Mouse (Mus musculus) megakaryocyte progenitor cell, adult 5-6 weeks (primary cell): ENCODE results near the gene Emc7. TPM values are rescaled to one million over a fixed set of nuclear protein-coding genes. Genes with fewer than 3 reads are reported as not detected.
A peak's percentile ranks its signal among the peaks of the same experiment; 100 is the strongest.
"Not testable (repeated sequence)": the region's sequence is repeated elsewhere in the genome, so short reads cannot be mapped to it uniquely, and the experiment has no call there.

Experiments
- ATAC-seq: replicated peaks from 2 replicates; pipeline ENCODE4 v1.8.0; 2016; ENCODE audit warnings: mild to moderate bottlenecking, moderate TSS enrichment, inconsistent platforms; ENCODE audit not compliant: poor library complexity
- total RNA-seq, 2 experiments: library from RNA; stranded (forward) in 1 of 2; stranded (reverse) in 1 of 2; fragments of 157-497, 149-512 nt in 1 of 2; fragments of 200-1000 nt in 1 of 2; gene quantifications; 2 replicates each; pipeline versions ENCODE4 v1.2.3 to v1.2.4; 2015 to 2017

Emc7 gene
- total RNA-seq (2015) (14.6 and 16.7 TPM in 2 replicates), total RNA-seq (2017) (9.0 and 10.5 TPM in 2 replicates)

DNA sequence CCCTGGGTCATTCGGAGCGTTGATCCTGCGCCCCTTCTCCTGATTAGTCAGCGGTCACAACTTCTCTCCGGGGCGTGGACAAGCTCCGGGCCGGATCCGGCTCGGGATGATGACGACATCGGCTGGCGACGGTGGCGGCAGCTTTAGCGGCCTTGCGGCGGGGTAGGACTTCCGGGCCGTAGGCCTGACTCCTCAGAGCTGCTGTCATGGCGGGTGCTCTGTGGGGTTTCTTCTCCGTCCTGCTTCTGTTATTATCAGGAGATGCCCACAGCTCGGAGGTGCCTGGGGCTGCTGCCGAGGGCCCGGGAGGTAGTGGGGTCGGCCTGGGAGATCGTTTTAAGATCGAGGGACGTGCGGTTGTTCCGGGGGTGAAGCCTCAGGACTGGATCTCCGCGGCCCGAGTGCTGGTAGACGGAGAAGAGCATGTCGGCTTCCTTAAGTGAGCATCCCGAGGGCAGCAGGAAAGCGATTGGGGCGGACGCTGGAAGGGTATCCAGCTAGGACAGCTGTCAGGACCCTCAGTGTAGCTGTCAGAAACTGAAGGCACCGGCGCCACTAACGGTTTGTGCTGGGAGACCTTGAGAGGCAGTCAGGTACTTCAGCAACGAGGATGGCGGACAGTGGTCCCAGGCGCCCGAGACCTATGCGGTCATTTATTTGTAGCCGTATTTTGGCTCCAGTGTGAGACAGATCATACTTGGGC, at the start of gene Emc7:
TSS of gene Emc7 (plus strand) at position 136 of the 703 bp plus-strand sequence.
- peak; percentile 98 for ATAC-seq

DNA sequence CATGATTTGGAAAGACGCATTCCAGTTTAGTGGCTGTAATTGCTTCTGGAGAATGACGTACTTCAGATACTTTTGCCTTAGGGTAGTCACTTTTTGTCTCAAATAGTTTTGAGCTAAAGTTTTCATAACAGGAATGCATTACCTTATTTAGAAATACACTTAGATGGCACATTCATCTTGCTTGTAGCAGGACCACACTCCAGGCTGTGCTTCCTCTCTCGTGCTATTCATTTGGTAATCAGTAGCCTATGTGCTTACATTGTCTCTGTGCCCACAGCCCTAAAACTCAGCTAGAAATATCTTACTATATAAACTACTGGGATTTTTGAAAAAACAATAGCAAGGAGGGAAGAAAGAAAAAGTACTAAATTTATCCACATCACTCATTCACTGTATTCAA, 47.8 kb upstream of the Emc7 start:
- ATAC-seq: no peak

DNA sequence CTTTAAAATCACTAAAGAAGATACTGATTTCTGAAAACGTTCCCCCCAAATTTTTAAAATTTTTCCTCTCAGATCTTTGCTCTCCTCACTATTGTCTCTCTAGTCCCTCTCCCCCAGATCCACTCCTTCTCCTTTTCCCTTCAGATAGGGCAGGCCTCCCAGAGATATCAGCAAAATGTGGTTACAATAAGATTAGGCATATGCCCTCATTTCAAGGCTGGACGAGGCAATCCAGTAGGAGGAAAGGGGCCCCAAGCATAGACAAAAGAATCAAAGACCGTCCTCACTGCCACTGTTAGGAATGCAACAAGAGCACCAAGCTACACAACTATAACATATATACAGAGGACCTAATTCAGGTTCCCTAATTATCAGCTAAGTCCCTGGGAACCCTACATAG, 29.5 kb upstream of the Emc7 start:
- ATAC-seq: no peak

DNA sequence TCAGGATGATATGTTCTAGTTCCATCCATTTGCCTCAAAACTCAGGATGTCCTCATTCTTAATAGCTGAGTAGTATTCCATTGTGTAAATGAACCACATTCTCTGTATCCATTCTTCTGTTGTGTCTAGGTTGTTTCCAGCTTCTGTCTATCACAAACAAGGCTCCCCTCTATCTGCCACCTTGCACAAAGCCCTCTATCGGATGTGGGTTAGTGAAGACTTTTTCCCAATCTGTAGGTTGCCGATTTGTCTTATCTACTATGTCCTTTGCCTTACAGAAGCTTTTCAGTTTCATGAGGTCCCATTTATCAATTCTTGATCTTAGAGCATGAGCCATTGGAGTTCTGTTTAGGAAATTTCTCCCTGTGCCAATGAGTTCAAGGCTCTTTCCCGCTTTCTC, 26.3 kb upstream of the Emc7 start:
- not testable (repeated sequence) for ATAC-seq

DNA sequence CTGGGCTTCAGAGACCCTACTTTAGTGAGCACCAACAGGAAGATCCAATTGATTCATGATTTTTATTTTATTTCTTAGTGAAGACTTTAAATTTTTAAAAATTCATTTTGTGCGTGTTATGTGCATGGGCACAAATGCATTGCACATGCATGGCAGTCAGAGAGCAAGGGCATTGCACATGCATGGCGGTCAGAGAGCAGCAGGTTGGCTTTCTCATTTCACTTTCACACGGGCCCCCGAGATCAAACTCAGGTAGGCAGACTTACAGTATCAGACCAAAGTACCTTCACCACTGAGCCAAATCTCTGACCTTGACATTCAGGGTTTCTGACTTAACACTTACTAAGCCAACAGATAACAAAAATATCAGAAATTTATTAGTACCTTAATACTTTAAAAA, 25.1 kb upstream of the Emc7 start:
- ATAC-seq: no peak

DNA sequence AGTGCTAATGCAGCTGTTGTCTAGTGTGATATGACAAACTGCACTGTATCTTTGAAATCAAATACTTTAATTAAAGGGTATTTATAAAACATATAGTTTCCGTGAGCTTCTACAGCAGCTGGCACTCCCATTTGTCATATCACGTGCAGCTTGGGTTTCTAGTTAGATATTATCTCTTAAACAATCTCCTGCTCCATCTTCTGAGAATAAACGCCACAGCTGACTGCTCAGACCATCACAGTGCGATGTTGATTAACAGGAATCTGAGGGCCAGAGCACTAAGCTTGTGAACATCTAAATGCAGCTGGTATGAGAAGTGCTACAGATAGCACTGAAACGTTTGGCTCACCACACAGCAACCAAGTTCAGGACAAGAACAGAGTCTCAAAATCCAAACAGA, 24.4 kb upstream of the Emc7 start:
- ATAC-seq: no peak

DNA sequence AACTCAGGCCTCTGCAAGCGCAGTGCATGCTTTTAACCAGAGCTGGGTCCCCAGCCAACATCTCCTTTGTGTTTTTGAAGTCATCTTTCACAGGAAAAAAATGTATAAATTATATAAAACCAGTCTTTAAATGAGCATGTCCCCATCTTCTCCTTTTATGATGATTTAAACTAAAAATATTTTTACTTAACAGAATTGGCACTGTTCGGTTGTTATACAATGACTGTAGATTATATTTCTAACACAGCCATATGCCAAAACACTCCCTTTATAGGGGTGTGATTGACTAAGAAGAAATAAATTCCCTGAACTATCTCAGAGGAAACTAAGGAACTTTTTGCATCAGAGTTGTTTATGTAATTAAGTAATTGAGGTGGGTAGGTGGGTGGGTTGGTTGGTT, 22.3 kb upstream of the Emc7 start:
- no peak for ATAC-seq

DNA sequence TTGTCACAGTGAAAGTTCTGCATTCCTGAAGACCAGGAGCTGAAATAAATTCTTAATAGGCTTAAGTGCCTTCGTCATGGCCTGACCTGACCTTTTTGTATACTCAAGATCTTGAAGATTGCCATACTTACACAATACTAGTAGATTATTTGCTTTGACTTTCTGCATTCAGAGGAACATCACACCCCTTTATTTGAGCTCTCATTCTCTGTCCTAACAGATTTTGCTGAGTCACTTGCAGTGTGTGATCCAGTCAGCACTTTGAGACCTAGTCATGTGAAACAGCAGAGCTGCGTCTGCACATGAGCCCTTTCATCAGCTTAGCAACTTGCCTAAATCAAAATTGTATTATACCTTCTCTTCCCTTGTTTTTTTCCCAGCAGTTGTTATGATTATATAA, 21.4 kb upstream of the Emc7 start:
- ATAC-seq: peak; percentile 79

DNA sequence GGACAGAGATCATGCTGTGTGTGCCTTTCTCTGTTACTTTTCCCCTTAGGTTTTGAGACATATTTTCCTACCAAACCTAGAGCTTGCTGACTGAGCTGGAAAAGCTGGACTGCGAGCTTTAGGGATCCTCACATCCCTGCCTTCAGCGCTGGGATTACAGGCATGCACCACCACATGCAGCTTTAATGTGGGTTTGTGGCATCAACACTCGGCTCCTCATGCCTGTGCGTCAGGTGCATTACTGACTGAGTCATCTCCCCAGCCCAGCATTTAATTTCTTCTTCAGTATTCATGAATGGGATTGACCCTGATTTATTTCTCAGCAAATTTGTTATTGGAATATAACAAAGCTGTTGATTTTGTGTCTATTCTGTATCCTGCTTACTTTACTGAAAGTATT, 18.5 kb upstream of the Emc7 start:
- no peak for ATAC-seq

DNA sequence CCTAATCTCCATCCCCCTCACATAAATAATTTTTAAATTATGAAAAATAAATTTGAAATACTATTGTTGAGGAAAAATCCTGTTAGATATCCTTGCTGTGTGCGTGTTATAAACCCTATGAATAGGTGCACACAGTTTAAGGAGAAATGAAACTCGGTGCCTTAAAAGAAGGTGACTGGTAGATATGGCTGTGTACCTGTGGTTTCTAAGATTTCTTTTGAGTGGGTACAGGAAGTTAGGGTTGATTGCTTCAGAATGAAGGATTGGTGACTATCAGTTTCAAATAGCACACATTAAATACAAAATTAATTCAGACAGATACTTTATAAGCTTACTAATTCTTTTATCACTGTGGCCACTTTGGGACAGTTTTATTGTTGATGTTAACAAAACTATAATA, 17.2 kb upstream of the Emc7 start:
- no peak for ATAC-seq

DNA sequence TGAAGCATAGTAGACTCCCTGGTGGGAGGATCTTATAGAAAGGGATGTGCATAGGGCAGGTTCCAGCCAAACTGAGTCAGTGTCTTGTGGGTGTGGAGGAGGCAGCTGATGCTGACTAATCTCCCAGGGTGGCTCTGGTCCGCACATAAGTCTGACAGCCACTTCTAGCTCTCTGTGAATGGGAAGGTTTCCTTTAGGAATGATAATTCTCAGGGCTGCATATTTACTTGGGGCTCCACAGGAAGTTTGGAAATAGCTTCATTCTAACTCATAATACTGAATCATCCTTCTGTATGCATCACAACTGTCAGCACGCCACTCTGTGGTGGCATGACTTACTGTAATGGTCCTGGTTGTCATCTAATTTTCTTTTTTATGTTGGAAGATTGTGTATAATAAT, 11.3 kb upstream of the Emc7 start:
- no peak for ATAC-seq

DNA sequence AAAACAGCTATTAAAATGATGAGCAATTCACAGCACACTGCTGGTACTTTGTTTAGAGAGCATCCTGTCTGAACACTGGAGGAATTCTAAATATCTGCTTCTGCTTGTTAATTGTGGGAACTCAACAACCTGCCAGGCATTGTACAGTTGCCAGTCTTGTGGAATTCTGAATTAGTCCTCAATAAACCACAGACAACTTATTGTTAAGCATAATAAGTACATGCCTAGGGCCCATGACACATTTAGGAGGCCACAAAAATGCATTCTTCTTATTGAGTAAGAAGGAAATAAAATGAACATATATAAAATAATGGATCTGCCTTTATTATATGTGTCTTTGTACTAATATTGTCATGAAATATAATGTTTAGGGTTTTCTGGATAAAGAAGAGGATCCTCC, 9.3 kb upstream of the Emc7 start:
- ATAC-seq: no peak

DNA sequence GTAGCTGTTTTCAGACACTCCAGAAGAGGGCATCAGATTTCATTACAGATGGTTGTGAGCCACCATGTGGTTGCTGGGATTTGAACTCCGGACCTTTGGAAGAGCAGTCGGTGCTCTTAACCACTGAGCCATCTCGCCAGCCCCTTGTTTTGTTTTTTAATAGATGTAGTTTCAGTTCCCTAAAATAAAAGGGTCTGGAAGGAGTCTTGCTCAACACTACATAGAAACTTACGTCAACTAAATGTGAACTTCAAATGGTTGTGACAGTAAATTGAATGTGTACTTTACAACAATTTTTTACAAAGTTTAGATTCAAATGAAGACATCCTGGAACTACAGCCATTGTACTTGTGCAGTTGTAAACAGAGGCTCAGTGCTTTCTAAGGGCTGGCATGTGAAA, 6.8 kb upstream of the Emc7 start:
- peak; percentile 79 for ATAC-seq

DNA sequence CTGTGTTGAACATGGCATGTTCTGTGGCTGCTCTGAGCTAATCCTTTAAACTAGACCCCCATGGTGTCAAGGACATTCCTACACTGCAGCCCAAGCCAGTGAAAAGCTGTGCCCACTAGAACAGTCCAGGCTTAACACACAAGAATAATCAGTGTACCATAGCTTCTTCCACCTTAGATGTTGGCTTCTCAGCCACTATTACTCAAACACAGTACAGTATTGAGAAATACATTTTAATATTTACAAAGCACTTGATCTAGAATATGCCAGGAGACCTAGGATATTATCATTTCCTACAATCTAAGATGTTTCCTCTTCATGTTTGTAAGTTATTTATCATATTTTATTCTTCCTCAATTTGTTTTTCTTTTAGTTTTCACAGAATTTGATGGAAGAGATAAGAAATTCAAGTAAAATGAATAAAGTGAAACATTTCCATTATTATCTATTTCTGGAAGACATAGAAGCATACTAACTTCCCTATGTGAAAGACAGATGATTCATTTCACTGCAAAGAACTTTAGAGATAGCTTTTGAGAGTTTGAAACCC, 6.2 kb upstream of the Emc7 start:
- ATAC-seq: peak; percentile 47

DNA sequence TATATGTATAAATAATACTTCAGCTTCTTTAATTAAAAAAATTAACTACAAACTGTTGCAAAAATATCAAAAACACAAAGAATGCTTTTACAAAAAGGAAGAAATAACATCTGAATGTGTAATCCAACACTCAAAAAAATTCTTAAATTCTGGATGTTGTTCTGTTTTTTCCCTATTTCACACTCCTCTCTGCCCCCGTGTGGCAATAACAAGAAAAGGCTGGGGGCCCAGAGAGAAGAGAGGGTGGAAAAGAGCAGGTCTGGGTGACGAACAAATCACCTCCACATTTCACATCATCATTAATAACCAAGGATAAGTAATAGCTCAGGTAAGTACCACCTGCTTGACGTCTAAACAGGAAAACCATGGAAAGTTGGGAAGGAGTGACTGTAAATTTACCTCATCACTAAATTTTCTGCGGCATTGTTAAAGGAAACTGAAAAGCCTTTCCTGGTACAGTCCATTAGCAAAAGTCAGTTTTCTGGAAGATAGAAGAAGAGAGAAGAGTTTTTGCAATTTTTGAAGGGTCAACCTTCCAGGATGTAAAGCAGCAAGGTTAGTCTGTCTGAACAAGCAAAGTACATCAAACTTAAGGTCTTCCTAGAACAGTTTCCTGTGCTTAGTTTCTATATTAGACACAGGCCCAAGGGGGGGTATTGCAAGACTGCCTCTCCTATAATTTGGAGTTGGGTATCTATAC, 5.0 kb upstream of the Emc7 start:
- ATAC-seq: peak; percentile 67

DNA sequence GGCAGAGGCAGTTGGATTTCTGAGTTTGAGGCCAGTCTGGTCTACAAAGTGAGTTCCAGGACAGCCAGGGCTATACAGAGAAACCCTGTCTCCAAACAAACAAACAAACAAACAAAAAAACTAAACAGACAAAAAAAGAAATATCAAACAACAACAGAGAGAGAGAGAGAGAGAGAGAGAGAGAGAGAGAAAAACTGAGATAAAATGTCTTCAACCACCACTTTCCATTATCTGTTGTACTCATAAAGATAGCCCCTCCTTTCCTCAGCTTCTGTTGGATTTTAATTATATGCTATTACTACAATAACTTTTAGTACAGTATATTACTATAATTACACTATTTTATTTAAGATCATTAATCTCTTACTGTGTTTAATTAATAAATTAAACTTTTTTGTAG, 2.3 kb upstream of the Emc7 start:
- ATAC-seq: not testable (repeated sequence)

DNA sequence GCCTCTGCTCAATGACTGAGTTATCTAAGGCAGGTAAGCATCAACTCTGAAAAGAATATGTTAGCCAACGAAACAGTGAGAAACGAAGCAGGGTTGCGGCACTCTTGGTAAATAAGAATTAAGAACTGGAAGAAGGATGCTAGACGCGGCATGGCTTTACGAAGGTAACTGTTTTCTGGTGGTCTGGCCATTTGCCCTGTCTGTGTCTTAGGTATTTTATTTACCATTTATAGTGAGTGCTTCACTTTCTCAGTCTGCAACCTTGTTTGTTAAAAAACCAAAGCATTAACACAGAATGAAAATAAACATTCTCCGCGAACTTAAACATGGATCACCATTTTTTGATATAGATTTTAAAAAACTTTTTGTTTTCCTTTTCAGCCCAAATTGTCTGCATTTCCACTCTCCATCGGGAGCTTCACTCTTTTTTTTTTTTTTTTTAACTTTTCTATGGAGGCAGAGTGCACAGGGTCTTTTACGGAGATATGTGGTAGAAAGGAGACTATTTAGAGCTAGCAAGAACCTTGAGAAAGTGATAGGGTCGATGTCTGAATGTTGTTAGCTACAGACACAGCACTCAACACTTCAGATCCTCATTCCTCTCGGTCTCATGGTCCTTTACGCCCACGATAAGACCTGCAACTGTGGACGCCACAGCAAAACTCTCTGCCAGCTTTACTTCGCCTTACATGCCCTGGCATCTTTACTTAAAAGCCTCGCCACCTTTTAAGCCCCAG, 504 bp upstream of the Emc7 start:
- no peak for ATAC-seq

DNA sequence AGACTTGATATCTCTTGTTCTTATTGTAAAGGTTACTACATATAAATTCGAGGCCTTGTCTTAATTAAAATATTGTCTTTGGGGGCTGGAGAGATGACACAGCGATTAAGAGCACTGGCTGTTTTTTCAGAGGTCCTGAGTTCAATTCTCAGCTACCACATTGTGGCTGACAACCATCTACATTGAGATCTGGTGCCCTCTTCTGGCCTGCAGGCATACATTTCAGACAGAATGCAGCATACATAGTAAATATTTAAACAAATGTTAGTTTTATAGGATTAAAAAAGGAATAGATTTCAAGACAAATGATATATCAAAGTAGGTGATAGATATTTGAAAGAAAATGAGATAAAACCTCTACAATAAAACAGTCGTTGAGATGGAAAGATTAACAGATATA, 5.8 kb downstream of the Emc7 start:
- no peak for ATAC-seq

DNA sequence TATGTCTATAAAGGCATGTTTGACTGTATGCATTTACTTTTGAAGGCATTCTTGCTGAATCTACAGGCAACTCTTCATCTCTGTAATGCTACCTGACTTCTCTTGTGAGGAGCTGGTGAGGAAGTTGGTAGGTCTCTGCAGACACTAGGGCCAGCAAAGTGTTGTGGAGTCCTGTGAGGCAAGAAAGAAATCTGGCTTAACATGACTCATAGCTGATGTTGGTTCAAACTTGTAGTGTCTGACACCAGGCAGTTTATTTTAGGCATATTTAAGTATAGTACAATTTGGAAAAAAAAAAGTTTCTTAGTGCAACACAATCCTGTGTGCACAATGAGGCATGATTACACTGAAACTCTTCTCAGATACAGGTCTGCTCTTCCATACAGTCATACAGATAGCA, 14.7 kb downstream of the Emc7 start:
- no peak for ATAC-seq

DNA sequence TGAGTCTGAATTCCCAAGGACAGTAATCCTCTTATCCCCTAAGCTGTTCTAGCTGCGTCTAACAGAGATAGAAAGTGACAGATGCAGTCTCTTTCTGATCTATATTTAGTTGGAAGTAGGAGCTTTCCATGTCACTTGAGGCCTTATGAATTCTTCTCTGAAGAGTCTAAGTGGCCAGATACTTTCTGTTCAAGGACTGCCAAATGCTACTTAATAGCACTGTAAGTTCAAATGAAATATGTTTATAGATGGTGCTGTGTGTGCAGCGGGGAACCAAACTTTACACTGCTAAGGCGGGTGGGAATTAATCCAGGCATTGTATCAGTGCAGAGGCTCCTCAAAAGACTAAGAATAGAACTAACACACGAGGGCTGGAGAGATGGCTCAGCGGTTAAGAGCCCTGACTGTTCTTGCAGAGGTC, 16.2 kb downstream of the Emc7 start:
- no peak for ATAC-seq

DNA sequence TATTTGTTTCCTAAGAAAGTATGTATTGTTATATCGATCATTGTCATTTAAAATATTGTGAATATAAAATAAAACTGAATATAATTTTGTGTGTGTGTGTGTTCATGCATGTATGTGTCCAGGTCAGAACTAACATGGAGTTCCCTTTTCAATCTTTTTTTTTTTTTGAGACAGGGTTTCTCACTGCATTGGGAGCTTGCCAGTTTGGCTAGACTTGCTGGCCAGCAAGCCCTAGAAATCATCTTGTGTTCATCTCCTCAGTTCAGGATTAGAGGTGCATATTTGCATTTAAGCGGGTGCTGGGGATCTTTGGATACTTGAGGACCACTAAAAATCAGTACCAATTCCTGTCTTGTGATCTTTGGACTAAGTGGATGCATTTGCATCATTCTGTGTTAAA, 17.3 kb downstream of the Emc7 start:
- no peak for ATAC-seq
